Mouse (Mus musculus) small intestine, adult 2 months (tissue): Measurements from ENCODE around the gene Hnf4a. TPM values are rescaled to one million over a fixed set of nuclear protein-coding genes. Genes with fewer than 3 reads are reported as not detected.
"Not testable (repeated sequence)": the region's sequence is repeated elsewhere in the genome, so short reads cannot be mapped to it uniquely, and the experiment has no call there.

Experiments used
- H3K27ac ChIP-seq: fragments of 200-500 bp; 2 replicates; pipeline ENCODE4 v1.5.1; 2012; ENCODE audit warnings: low read depth, low read length, control low read depth, inconsistent platforms; ENCODE audit not compliant: insufficient read depth
- H3K27me3 ChIP-seq: fragments of 200-500 bp; 2 replicates; pipeline ENCODE4 v1.6.1; 2012; ENCODE audit warnings: mild to moderate bottlenecking, moderate library complexity, low read length, inconsistent platforms; ENCODE audit not compliant: control insufficient read depth, insufficient read depth
- H3K36me3 ChIP-seq: fragments of 200-500 bp; 2 replicates; pipeline ENCODE4 v1.6.1; 2012; ENCODE audit warnings: mild to moderate bottlenecking, low read length, control low read depth, inconsistent platforms; ENCODE audit not compliant: control insufficient read depth, insufficient read depth
- H3K4me1 ChIP-seq: fragments of 200-500 bp; 2 replicates; pipeline ENCODE4 v1.6.1; 2012; ENCODE audit warnings: low read length, inconsistent platforms, mixed read lengths; ENCODE audit not compliant: control insufficient read depth, insufficient read depth, insufficient read length
- H3K4me3 ChIP-seq: fragments of 200-500 bp; 2 replicates; pipeline ENCODE4 v1.5.1; 2012; ENCODE audit warnings: low read depth, mild to moderate bottlenecking, control low read depth, inconsistent platforms, low read length, moderate library complexity
- CTCF ChIP-seq: fragments of 200-500 bp; IDR thresholded peaks from 2 replicates; pipeline ENCODE4 v1.5.1; 2012; ENCODE audit warnings: low read depth, mild to moderate bottlenecking, control low read depth, inconsistent platforms, low read length, moderate library complexity, mixed read lengths; ENCODE audit not compliant: insufficient replicate concordance, insufficient read length; ENCODE audit errors: extremely low read depth
- POLR2A ChIP-seq: fragments of 200-500 bp; IDR thresholded peaks from 2 replicates; pipeline ENCODE4 v1.6.1; 2012; ENCODE audit warnings: low read depth, mild to moderate bottlenecking, control low read depth, inconsistent platforms, low read length, moderate library complexity
- WGBS: fragments of 180-500 bp; shearing (Covaris S2); methylation state at CpG from one replicate; pipeline ENCODE4 v1.1.7; 2018; 5-methylcytosine and 5-hydroxymethylcytosine counted together
- polyA plus RNA-seq: library from polyadenylated mRNA; depleted of rRNA; stranded (reverse); fragments of >200 nt; gene quantifications from 2 replicates; pipeline ENCODE4 v1.2.3, GENCODE M21; 2012; rRNA removed

Gene Hnf4a
- polyA plus RNA-seq, 1 experiment, result 397 TPM

DNA sequence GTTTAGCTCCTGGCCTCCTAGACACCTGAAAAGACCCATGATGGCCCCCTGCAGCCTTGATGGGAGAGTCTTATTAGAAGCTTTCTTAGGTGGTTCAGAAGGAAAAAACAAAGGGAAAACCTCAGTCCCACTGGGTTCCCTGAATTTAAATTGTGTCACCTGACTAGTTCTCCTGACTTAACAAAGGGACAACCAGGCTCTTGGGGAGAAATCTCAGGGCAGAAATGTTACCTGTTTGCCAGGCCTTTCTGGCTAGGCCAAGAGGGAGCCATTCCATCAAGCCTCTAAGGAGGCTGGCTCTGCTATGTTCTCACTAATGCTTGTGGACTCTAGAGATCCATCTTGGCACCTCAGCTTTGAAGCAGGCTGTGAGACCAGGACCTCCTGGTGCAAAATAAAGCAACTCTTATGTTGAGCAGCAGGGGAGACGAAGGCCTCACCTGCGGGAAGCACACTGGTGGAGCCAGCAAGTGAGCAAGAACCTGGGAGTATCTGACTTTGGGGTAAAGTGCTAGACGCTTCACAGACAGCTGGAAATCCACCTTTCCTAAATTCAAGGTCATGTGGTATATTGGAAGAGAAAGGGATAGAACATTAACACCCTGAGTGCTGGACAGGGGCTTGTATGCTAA, 110.7 kb downstream of the Hnf4a start:
- WGBS, result 45% methylated on average over 3 of the region's 3 CpGs
- TF ChIP-seq CTCF (no peak), POLR2A (no peak)
- Histone ChIP-seq H3K4me1 (peaks cover 11% of the 10 kb centered on the region; the same call in 1 of the 2 replicates), H3K36me3 (peaks cover 64% of the 10 kb centered on the region), H3K4me3 (no peak overlapping the region), H3K27me3 (no peaks in the 10 kb centered on the region), H3K27ac (peak overlapping the region; percentile 23)

DNA sequence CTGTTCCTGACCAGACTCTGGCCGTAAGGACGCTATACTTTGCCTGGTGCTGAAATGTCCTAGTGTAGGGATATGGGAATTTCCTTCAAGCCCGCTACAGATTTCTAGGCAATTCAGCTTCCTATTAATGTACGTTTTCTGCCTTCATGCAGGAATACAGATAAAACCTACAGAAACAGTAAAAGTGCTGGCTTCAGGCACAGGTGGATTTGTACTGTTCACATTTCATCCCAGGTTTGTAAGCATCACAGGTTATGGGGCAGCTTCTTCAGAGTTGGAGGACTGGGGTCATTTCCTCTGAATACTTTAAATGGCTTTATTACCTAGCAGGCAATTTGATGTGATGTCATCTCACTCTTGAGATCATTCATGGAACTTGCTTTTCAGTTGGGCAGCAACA, 111.3 kb downstream of the Hnf4a start:
- H3K4me3 ChIP-seq, result no peak overlapping the region
- WGBS, result 76% methylated on average over 4 of the region's 4 CpGs
- peaks cover 68% of the 10 kb centered on the region for H3K36me3 ChIP-seq
- H3K27me3 ChIP-seq, result no peaks in the 10 kb centered on the region
- H3K4me1 ChIP-seq, result peaks cover 11% of the 10 kb centered on the region; the same call in 1 of the 2 replicates
- H3K27ac ChIP-seq, result no peak overlapping the region
- no peak for TF ChIP-seq CTCF
- no peak for TF ChIP-seq POLR2A

DNA sequence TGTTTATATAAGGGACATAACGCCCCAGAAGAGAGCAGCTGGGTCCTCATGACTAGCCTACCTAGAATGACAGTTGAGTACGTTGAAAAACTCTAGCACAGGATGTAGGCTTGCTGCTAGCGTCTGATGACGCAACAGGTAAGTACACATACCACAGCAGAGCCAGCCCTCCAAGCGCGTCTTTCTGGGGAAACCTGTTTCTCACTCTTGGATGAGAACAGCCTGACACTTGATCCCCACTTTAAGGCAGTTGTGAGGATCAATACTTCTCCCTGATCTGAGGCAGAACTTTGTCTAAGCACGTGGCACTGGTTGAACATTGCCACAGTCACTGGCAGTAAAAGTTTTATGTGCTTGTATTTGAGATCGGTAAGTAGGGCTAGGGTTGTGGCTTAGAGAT, 113.8 kb downstream of the Hnf4a start:
- Histone ChIP-seq H3K27ac (no peak overlapping the region), H3K36me3 (peaks cover 73% of the 10 kb centered on the region), H3K4me3 (no peak overlapping the region), H3K27me3 (no peaks in the 10 kb centered on the region), H3K4me1 (peaks cover 8% of the 10 kb centered on the region; the same call in 1 of the 2 replicates)
- WGBS, result 34% methylated on average over 8 of the region's 8 CpGs
- TF ChIP-seq CTCF, result no peak
- TF ChIP-seq POLR2A, result no peak

DNA sequence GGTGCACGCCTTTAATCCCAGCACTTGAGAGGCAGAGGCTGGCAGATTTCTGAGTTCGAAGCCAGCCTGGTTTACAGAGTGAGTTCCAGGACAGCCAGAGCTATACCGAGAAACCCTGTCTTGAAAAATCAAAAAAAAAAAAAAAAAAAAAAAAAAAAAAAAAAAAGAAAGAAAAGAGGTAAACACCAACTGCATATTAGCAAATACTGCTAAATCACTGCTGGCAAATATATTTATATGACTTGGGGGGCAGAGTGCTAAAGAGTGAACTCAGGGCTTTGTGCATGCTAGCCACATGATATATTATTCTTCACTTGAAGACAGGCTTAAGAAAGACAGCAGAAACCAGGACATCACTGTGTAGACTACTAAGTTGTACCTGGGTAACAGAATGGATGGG, 114.8 kb downstream of the Hnf4a start:
- 75% methylated on average over 3 of the region's 3 CpGs for WGBS
- H3K27ac ChIP-seq, H3K4me3 ChIP-seq, H3K4me1 ChIP-seq, H3K27me3 ChIP-seq: not testable (repeated sequence)
- peaks cover 78% of the 10 kb centered on the region for H3K36me3 ChIP-seq

Other genes with a start within 250 kb of the Hnf4a start
- gene Jph2, start 108.8 kb upstream of the Hnf4a start, polyA plus RNA-seq, result 20.6 and 28.7 TPM in 2 replicates
- gene Oser1, start 82.1 kb upstream of the Hnf4a start, polyA plus RNA-seq, result 5.0 and 12.2 TPM in 2 replicates
- 0.85 and 1.6 TPM in 2 replicates for gene Gdap1l1, start 68.3 kb upstream of the Hnf4a start, polyA plus RNA-seq
- gene Fitm2, start 34.2 kb upstream of the Hnf4a start, polyA plus RNA-seq, result 4.4 and 7.0 TPM in 2 replicates
- 0.11 and 2.7 TPM in 2 replicates for gene R3hdml, start 14.5 kb upstream of the Hnf4a start, polyA plus RNA-seq
- 8.3 and 16.0 TPM in 2 replicates for gene Ttpal, start 95.5 kb downstream of the Hnf4a start, polyA plus RNA-seq
- 121 and 262 TPM in 2 replicates for gene Serinc3, start 138.3 kb downstream of the Hnf4a start, polyA plus RNA-seq
- 82.0 and 143 TPM in 2 replicates for gene Pkig, start 151.6 kb downstream of the Hnf4a start, polyA plus RNA-seq
- gene Ada, start 243.4 kb downstream of the Hnf4a start, polyA plus RNA-seq, result 414 and 869 TPM in 2 replicates